8 mouse cellular contexts compared by ENCODE assay signal in the genomic region with DNA sequence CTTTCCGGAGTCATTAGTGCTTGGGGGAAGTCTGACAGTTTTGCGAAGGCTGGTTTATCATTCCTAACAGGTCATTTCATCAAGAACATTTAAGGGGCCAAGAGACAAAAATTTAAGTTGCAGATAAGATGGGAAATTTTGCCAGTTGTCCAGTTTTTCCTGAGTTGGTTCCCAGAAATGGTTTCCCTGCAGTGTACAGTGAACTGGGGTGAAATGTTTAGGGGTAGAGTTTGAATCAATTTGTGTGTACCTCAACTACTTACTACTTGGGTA. TPM values are rescaled to one million over a fixed set of nuclear protein-coding genes. Genes with fewer than 3 reads are reported as not detected.
DNase-seq lines count a peak whose midpoint lies in the region; ATAC-seq and TF ChIP-seq lines count a peak whose summit lies in the region.

No protein-coding gene starts in this region.

- peaks cover 3% of the 10 kb centered on the region; the same call in 1 of the 2 replicates for H3K36me3 ChIP-seq in heart, embryonic 12.5 days
- peaks cover 0 to 12% of the 10 kb centered on the region in 2 experiments for H3K36me3 ChIP-seq in CH12.LX (replicated peaks in 1 of 2; ENCODE audit: control insufficient read depth in 1 of 2, insufficient read depth in 1 of 2, low read length in 1 of 2)
- no peaks in the 10 kb centered on the region; the same call in 1 of the 2 replicates for H3K36me3 ChIP-seq in forebrain, embryonic 15.5 days
- H3K36me3 ChIP-seq in liver, postnatal 0 days (replicated peaks; ENCODE audit: insufficient read depth, low read length): peaks cover 2% of the 10 kb centered on the region

- dilution Hi-C loops in CH12.LX (cut with MboI; ENCODE audit: extremely low pct_ligation_motif_present, extremely low pct_unique_long_range_greater_than_20kb, low sequenced_read_pairs): no loop called here

- no peak for TF ChIP-seq CTCF in CH12.LX (conservative IDR thresholded peaks at IDR 0.05 in 1 of 2, IDR thresholded peaks at IDR 0.05 in 1 of 2; ENCODE audit: low read depth in 2 of 2, low read length in 2 of 2)
- no peak for TF ChIP-seq CTCF in liver, postnatal 0 days (IDR thresholded peaks at IDR 0.05; ENCODE audit: low read depth)

- in situ Hi-C loops in CH12.LX (cut with MboI; ENCODE audit: low pct_ligation_motif_present, low pct_unique_long_range_greater_than_20kb, low sequenced_read_pairs): loop anchor here (25.0 kb wide), 1 partner anchor 538 kb away; a partner anchor contains a TSS

- H3K9ac ChIP-seq in heart, embryonic 12.5 days: peak overlapping the region; percentile 84
- H3K9ac ChIP-seq in CH12.LX (ENCODE audit: insufficient read depth, low read depth): peak overlapping the region; percentile 96
- peak overlapping the region; percentile 89 for H3K9ac ChIP-seq in forebrain, embryonic 15.5 days (replicated peaks)
- peak overlapping the region; percentile 98 for H3K9ac ChIP-seq in liver, postnatal 0 days (replicated peaks)

- peak overlapping the region; percentile 92 for H3K4me2 ChIP-seq in heart, embryonic 12.5 days
- peak overlapping the region; percentile 94 for H3K4me2 ChIP-seq in CH12.LX (ENCODE audit: insufficient read depth, low read depth, poor library complexity, severe bottlenecking)
- H3K4me2 ChIP-seq in forebrain, embryonic 15.5 days (replicated peaks): peak overlapping the region; percentile 77
- peak overlapping the region; percentile 91 for H3K4me2 ChIP-seq in liver, postnatal 0 days (ENCODE audit: low read depth, low read length)

- H3K4me3 ChIP-seq in heart, embryonic 12.5 days: peak overlapping the region; percentile 71
- peak overlapping the region; percentile 82 to 95 (median 87) for H3K4me3 ChIP-seq in CH12.LX (replicated peaks in 1 of 3; ENCODE audit: low read depth in 2 of 3, low read length in 2 of 3, poor library complexity in 1 of 3)
- peak overlapping the region; percentile 88 for H3K4me3 ChIP-seq in forebrain, embryonic 15.5 days
- peak overlapping the region; percentile 97 for H3K4me3 ChIP-seq in liver, postnatal 0 days (ENCODE audit: low read depth, low read length)

- peak overlapping the region; percentile 99 for H3K27ac ChIP-seq in heart, embryonic 12.5 days (ENCODE audit: poor library complexity, severe bottlenecking)
- no peak overlapping the region for H3K27ac ChIP-seq in CH12.LX (ENCODE audit: insufficient read depth, low read depth)
- peak overlapping the region; percentile 100 for H3K27ac ChIP-seq in forebrain, embryonic 15.5 days (replicated peaks)
- peak overlapping the region; percentile 100 for H3K27ac ChIP-seq in liver, postnatal 0 days (ENCODE audit: low read depth)

- TF ChIP-seq POLR2A in CH12.LX (IDR thresholded peaks at IDR 0.05; ENCODE audit: low read depth, low read length): no peak

- H3K79me2 ChIP-seq in CH12.LX (replicated peaks; ENCODE audit: control insufficient read depth, extremely low read depth, insufficient read depth, poor library complexity, severe bottlenecking): peaks cover 38% of the 10 kb centered on the region

- TF ChIP-seq RAD21 in CH12.LX (IDR thresholded peaks at IDR 0.05; ENCODE audit: low read depth, low read length): no peak

- no peaks in the 10 kb centered on the region for H3K27me3 ChIP-seq in heart, embryonic 12.5 days (replicated peaks)
- H3K27me3 ChIP-seq in CH12.LX (replicated peaks): no peaks in the 10 kb centered on the region
- H3K27me3 ChIP-seq in forebrain, embryonic 15.5 days: no peaks in the 10 kb centered on the region
- no peaks in the 10 kb centered on the region for H3K27me3 ChIP-seq in liver, postnatal 0 days (ENCODE audit: insufficient read depth, low read length)

- intact Hi-C loops in heart, postnatal 10 days (cut with DNase I): loop anchor here (1.0 to 5.0 kb wide), 2 partner anchors 12 to 257 kb away; no protein-coding TSS in a partner anchor

- ATAC-seq in heart, embryonic 12.5 days (ENCODE audit: insufficient number of reproducible peaks, low FRiP score): no peak
- no peak for ATAC-seq in forebrain, embryonic 15.5 days (replicated peaks)
- ATAC-seq in liver, postnatal 0 days: no peak

- no peak for TF ChIP-seq EP300 in CH12.LX (IDR thresholded peaks at IDR 0.05; ENCODE audit: low read length)
- TF ChIP-seq EP300 in liver, postnatal 0 days (IDR thresholded peaks at IDR 0.05; ENCODE audit: low read depth): no peak

- H3K9me3 ChIP-seq in heart, embryonic 12.5 days (replicated peaks): no peaks in the 10 kb centered on the region
- H3K9me3 ChIP-seq in CH12.LX (replicated peaks; ENCODE audit: low read length): no peaks in the 10 kb centered on the region
- no peaks in the 10 kb centered on the region for H3K9me3 ChIP-seq in forebrain, embryonic 15.5 days
- no peaks in the 10 kb centered on the region for H3K9me3 ChIP-seq in liver, postnatal 0 days (ENCODE audit: low read length)

- H3K4me1 ChIP-seq in heart, embryonic 12.5 days (replicated peaks): peaks cover 13% of the 10 kb centered on the region
- peaks cover 2 to 13% of the 10 kb centered on the region in 2 experiments; a peak in 2 of 4 replicates for H3K4me1 ChIP-seq in CH12.LX (ENCODE audit: control insufficient read depth in 1 of 2, insufficient read depth in 2 of 2)
- peaks cover 25% of the 10 kb centered on the region for H3K4me1 ChIP-seq in forebrain, embryonic 15.5 days
- peaks cover 10% of the 10 kb centered on the region for H3K4me1 ChIP-seq in liver, postnatal 0 days (ENCODE audit: insufficient read depth)

- no peak for DNase-seq in heart, postnatal 10 days
- DNase-seq in CH12.LX (ENCODE audit: extremely low read depth): no peak
- no peak for DNase-seq in liver, postnatal 0 days
- no peak for DNase-seq in spleen, postnatal 10 days (ENCODE audit: low spot score in 2 of 2)
- no peak for DNase-seq in cerebellum, postnatal 36 days
- no peak for DNase-seq in right cerebral cortex, postnatal 4 days

- WGBS in heart, embryonic 12.5 days: 0% methylated on average over 2 of the region's 2 CpGs
- 1% methylated on average over 2 of the region's 2 CpGs for WGBS in forebrain, embryonic 15.5 days
- 2% methylated on average over 2 of the region's 2 CpGs for WGBS in liver, postnatal 0 days (ENCODE audit: insufficient replicate concordance)

TF ChIP-seq in CH12.LX, 34 proteins besides CTCF, POLR2A, EP300 and RAD21:
- TF ChIP-seq CHD1 (IDR thresholded peaks at IDR 0.05; ENCODE audit: low read depth, low read length) (no peak), SIN3A (IDR thresholded peaks at IDR 0.05; ENCODE audit: low read length) (peak; percentile 39; the same call in 1 of the 2 replicates)
TF ChIP-seq in CH12.LX: peak in this region for 1.

RNA-seq across cellular contexts. Expression of a gene that starts 1.2 kb away (rescaled TPM):
- 56.0 and 65.6 TPM in 2 replicates for polyA plus RNA-seq in heart, embryonic 12.5 days (2016; fragmentation: Nextera tagmentation; extraction: Ambion mirVana)
- 10 to 100 TPM; 24.1 to 27.2 TPM for total RNA-seq in heart, postnatal 10 days (2021)
- total RNA-seq in CH12.LX (2012; rRNA removed) (40.9 and 46.1 TPM in 2 replicates), CH12.LX (2014; rRNA removed) (142 and 149 TPM in 2 replicates)
- polyA plus RNA-seq in CH12.LX (2012; ENCODE audit: insufficient read length, low read depth): 115 and 118 TPM in 2 replicates
- 54.6 and 60.5 TPM in 2 replicates for polyA plus RNA-seq in forebrain, embryonic 15.5 days (2015; fragmentation: Nextera tagmentation; extraction: Ambion mirVana)
- 38.6 and 39.3 TPM in 2 replicates for polyA plus RNA-seq in liver, postnatal 0 days (2015; fragmentation: Nextera tagmentation; extraction: Ambion mirVana)
